Mouse (Mus musculus): ENCODE measurements around the gene Kbtbd6. TPM values are rescaled to one million over a fixed set of nuclear protein-coding genes. Genes with fewer than 3 reads are reported as not detected.

Kbtbd6 gene
- total RNA-seq, 2 experiments from 2014 or later = 6.6 to 8.0 TPM

DNA sequence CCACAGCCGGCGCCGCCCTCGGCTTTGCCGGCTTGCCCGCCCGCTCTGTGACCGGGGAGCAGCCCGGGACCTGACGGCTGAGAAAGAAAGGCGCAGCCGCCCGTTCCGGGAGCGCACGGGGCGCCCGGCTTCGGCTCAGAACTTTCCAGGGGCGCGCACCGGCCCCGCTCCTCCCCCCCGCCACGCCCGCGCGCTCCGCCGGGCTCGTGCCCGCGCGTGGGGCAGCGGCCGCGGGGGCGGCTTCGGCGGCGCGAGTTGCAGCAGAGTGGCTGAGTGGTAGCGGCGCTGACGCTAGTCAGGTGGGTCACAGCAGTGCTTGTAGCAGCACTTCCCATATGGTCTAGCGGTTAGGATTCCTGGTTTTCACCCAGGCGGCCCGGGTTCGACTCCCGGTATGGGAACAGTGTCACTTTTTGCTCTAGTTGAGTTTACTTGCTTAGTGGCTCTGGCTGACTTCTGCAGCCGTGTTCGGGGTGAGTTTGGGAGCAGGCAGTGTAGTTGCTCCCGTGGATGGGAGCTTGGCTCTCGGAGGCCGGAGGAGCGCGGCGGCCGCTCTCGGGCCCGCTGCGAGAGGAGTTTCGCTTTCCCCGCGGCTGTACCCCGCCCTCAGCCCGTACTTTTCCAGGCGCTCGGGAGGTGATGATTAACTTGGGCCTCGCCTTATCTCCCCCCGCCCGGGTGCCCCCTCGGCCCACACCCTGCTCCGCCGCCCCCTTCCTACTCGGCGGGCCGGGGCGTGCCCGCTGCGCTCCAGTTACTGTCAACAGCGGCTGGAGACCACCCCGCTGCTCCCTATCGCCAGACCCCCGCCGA is 29.9 kb downstream of the Kbtbd6 start, which contains the start of gene Wbp4:
Wbp4 (minus strand) TSS at position 182 of the 813 bp plus-strand sequence.
- ATAC-seq (ENCODE audit: poor library complexity, severe bottlenecking) = peak; percentile 75

DNA sequence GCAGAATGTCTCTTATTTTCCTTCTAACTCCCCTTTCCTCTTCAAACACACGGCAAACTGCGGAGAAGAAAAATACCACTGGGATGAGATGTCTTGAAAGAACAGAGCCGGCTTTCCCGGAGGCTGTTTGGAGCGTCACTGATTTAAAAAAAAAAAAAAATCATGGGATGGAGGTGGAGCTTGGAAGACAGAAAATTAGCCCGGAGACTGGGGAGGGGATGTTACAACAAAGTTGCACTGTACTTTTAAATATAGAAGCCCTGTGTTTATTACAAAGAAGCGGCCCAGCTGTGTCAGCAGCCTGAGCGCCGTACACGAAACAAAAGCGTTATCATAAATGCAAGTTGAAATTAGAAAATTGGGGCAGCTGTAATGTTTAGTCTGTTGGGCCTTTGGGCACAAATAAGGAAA is 30.6 kb downstream of the Kbtbd6 start:
- ATAC-seq (ENCODE audit: poor library complexity, severe bottlenecking) = no peak

DNA sequence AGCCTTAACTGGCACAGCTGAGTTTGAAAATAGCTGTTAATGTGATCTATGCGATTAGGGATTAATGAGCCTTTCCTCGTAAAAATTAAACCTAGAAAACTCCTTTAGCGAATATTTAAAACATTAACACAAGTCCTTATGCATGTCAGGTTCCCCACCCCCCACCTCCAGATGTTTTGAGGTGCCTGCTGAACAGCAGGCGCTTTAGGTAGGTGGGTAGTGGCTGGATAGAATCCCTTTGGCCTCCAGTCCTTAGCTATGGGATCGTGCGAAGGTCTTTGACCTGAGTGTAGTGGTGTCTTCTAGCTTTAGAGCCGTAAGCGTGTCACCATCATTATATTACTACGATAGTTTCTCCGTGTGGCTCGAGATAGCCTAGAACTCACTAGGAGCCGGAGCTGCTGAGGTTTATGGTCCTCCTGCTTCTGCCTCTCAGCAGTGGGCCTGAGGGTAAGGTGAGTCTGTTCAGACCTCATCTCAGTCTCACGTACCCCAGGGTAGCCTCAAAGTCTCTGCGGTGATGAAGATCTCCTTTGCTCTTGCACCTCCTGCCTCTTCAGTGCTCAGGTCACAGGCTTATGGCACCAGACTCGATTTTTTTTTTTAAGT is 31.2 kb downstream of the Kbtbd6 start:
- ATAC-seq (ENCODE audit: poor library complexity, severe bottlenecking) = no peak

DNA sequence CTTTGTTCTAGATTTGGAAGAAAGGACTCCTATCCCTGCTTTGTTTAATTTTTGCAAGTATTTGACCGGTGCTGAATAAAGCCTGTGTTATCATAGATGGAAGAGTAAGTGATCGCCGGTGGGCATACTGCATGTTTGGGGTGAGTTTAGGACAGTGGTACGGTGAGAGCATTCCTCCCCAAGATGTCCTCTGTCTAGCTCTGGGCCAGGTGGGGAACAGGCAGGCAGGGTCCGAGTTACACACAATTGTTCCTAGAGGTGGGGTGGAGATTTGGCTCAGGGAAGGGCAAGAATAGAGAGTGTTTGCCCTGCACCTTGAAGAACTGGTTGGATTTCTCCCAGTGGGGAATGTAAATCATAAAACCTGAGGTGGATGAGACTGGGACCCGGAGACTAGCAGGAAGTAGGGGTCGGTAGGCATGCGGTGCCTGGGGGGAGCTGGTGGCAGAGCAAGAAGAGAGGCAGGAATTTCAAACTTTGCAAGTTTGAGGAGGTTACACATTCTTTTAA is 32.0 kb downstream of the Kbtbd6 start:
- no peak for ATAC-seq (ENCODE audit: poor library complexity, severe bottlenecking)

DNA sequence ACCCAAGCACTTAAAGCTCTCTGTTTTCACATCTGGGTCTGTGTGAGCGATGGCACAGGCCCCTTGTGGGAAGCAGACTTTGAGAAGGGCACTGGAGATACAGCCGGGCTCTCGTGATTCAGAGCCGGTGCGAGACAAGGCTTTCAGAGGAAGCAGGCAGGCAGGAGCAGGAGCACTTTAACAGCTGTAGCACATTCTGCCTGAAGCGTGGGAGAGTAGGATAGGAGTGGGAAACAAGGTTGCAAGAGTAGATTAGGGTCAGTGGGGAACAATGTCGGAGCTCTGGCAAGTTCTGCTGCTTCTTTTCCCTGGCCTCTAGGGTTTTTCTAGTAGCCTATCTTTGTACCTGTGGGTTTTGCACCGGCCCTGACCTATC is 35.0 kb downstream of the Kbtbd6 start:
- no peak for ATAC-seq (ENCODE audit: poor library complexity, severe bottlenecking)

DNA sequence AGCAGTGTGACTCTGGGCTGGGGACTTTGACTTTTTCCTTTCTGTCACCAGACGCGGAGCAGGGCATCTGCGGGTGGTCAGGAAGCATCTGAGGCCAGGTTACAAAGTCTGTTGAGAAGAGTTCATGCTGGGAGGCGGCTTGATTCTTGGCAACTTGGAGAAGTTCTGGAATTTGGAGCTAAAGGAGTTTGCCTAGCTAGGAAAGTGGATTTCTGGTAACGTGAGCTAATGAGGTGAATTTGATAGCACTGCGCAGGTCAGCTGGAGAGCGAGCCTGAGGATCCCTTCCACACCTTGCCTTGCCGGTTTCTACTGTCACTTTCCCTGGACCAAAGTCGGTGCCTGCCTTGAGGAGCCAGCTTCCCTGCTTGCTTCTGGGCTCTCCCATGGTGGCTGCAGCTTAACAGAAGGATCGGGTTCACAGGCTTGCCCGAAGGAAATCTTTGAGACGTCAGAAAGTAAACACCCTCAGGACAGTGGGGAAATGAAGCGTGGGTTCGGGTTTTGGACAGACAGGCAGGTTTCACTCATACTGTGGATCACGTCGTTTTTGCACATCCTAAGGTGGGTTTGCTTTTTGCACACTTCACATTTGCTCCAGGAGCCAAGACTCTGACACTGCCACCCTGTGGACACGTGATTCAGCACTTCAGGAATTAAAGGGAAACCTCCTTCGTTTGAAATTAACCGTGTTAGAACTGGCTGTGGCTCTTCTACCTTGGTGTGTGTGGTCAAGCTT is 35.5 kb downstream of the Kbtbd6 start:
- peak; percentile 39 for ATAC-seq (ENCODE audit: poor library complexity, severe bottlenecking)

DNA sequence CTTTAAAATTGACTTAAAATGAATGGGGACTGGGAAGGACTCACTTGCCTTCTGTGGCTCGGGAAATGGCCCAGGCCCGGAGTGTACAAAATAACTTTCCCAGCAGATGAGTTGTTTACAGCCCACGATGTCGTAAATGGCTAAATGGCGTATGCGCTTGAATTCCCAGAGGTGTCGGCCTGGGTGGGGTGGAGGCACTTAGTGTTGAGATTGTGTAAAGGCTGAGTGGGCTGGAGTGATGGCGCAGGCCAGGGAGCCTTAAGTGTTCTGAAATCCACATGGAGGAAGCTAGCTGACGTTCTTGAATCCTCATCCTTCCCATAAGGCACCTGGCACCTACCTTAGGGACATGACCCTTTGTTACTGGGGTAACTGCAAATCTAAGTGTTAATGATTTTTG is 36.9 kb downstream of the Kbtbd6 start:
- no peak for ATAC-seq (ENCODE audit: poor library complexity, severe bottlenecking)

DNA sequence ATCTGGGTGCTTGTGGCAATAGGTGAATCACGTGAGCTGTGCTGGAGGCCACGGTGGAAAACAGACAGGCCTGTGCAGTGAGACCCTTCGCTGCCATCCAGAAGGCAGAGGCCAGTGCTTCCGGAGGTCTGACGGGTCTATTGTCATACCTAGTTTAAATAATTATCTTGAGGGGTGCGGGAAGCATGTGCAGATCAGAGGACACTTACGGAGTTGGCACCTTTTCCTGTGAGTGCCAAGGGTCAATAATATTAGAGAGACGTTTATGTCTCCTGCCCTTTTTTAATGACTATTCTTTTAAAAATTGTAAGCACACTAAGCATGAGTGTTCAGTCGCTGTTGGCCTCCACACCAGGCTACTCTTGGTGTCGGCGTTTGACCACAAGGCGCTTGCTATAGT is 37.5 kb downstream of the Kbtbd6 start:
- ATAC-seq (ENCODE audit: poor library complexity, severe bottlenecking) = no peak

DNA sequence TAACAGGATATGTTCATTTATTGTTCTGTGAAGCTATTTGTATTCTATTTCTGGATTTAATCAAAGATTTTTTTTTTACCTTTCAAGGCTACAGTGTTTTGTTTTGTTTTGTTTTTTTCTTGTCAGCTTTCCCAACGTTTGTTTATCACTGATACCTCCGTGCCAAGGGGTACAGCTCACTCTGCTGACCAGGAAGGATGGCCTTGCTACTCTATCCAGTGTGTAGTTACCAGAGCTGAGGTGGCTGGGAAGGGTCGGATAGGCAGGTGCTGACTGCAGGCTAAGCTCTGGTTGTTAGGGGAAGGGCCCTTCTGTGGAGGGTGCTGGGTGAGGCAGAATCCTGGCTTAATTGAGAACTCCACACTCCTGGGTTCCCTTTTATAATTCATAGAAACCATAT is 38.6 kb downstream of the Kbtbd6 start:
- no peak for ATAC-seq (ENCODE audit: poor library complexity, severe bottlenecking)

DNA sequence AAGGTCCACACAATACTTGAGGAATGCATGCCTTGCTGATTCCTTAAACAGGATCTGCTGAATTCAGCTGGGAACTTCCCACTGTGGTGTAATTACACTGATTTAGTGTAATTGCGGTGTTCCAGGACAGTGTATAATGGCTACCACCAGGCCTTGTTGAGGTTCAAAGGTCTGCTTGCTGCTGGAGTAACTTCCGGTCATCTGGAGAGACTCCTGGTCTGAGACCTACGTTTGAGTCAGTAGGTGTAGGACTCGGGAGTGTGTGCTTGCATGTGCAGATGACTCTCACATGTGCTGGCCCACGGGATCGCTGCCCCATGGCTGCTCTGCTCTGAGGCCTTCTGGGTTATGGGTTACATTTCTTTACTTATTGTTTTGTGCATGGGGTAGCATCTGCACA is 42.7 kb downstream of the Kbtbd6 start:
- no peak for ATAC-seq (ENCODE audit: poor library complexity, severe bottlenecking)

DNA sequence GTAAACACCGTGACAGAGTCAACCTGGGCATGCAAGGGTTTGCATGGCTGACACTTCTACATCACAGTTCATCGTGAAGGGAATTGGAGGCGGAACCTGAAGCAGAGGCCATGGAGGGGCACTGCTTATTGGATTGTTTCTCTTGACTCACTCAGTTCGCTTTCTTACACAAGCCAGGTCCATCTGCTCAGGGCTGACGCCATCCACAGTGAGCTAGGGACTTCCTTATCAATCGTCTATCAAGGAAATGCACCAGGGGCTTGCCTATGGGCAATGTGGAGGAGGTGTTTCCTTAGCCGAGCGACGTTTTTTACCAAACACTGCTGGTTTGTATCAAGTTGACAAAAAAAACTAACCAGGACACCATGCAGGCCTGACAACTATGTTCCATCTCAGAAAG is 47.7 kb downstream of the Kbtbd6 start:
- peak; percentile 91 for ATAC-seq (ENCODE audit: poor library complexity, severe bottlenecking)

DNA sequence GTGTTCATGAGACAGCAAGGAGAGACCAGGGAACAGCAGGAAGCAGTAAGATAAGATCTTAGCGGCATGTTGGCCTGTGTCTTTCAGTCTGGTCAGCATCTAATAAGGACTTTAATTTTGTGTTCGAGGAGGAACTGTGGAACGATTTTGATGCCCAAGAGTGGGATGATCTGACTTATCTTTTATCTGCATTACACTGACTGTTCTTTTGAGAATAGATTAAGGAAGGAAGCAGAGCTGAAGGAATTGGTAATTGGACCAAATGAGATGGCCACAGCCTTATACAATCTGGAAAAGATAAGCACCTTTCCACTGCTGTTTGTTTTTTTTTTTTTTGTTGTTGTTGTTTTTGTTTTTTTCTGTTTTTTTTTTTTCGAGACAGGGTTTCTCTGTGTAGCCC is 49.1 kb downstream of the Kbtbd6 start:
- ATAC-seq (ENCODE audit: poor library complexity, severe bottlenecking) = no peak

DNA sequence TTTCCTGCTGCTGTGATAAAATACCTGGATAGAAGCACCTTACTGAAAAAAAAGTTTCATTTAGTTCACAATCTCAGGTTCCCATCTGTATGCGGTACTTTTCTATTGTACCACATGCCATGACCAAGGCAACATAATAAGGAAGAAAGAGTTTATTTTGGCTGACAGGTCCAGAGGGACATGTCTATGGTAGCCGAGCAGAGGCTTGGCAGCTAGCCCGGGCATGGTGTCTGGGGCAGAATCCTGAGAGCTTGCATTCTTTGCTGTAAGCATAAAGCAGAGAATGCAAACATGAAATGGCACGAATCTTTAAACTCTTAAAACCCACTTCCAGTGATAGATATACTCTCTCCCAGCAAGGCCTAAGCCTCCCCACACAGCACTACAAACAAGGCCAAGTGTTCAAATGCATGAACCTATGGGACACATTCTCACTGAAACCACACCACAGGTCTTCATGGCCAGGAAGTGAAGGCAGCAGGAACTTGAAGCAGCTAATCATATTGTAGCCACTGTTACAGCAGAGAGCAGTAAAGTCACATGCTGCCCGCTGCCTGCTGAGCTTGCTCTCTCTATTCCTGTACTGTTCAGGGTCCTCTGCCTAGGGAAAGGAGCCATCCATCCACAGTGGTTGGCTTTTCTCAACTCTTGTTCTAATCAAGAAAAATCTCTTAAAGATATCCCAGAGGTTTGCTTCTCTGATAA is 51.9 kb downstream of the Kbtbd6 start:
- peak; percentile 27; the same call in 1 of the 2 replicates for ATAC-seq (ENCODE audit: poor library complexity, severe bottlenecking)

Other genes with a start within 250 kb of the Kbtbd6 start
- not detected in 2 replicates for gene Zfp957, start 204.5 kb upstream of the Kbtbd6 start, total RNA-seq (2015)
- gene Zfp957, start 204.5 kb upstream of the Kbtbd6 start, total RNA-seq (2017) = not detected in 2 replicates
- gene Rgcc, start 150.2 kb upstream of the Kbtbd6 start, total RNA-seq (2015) = 11.7 and 13.7 TPM in 2 replicates
- gene Rgcc, start 150.2 kb upstream of the Kbtbd6 start, total RNA-seq (2017) = 12.4 and 12.8 TPM in 2 replicates
- 41.7 and 51.0 TPM in 2 replicates for gene Naa16, start 61.1 kb upstream of the Kbtbd6 start, total RNA-seq (2015)
- gene Naa16, start 61.1 kb upstream of the Kbtbd6 start, total RNA-seq (2017) = 30.3 and 44.1 TPM in 2 replicates
- gene Mtrf1, start 54.1 kb upstream of the Kbtbd6 start, total RNA-seq (2015) = 4.6 and 6.5 TPM in 2 replicates
- gene Mtrf1, start 54.1 kb upstream of the Kbtbd6 start, total RNA-seq (2017) = 12.6 and 13.7 TPM in 2 replicates
- 24.5 and 26.7 TPM in 2 replicates for gene Kbtbd7, start 25.3 kb upstream of the Kbtbd6 start, total RNA-seq (2015)
- gene Kbtbd7, start 25.3 kb upstream of the Kbtbd6 start, total RNA-seq (2017) = 20.5 and 23.0 TPM in 2 replicates
- gene Elf1, start 29.4 kb downstream of the Kbtbd6 start, total RNA-seq (2015) = 66.4 and 69.3 TPM in 2 replicates
- 138 and 142 TPM in 2 replicates for gene Elf1, start 29.4 kb downstream of the Kbtbd6 start, total RNA-seq (2017)
- 31.4 and 38.6 TPM in 2 replicates for gene Wbp4, start 29.7 kb downstream of the Kbtbd6 start, total RNA-seq (2015)
- 72.6 and 75.8 TPM in 2 replicates for gene Wbp4, start 29.7 kb downstream of the Kbtbd6 start, total RNA-seq (2017)
- 99.6 and 121 TPM in 2 replicates for gene Sugt1, start 135.9 kb downstream of the Kbtbd6 start, total RNA-seq (2015)
- 145 and 165 TPM in 2 replicates for gene Sugt1, start 135.9 kb downstream of the Kbtbd6 start, total RNA-seq (2017)
- 0.56 TPM in 1 of 2 replicates, not detected in the other for gene Cnmd, start 210.3 kb downstream of the Kbtbd6 start, total RNA-seq (2015)
- gene Cnmd, start 210.3 kb downstream of the Kbtbd6 start, total RNA-seq (2017) = not detected in 2 replicates